Mouse (Mus musculus) R1 (cell line): ENCODE measurements around the gene Vmn2r117.
"Not testable (repeated sequence)": the region's sequence is repeated elsewhere in the genome, so short reads cannot be mapped to it uniquely, and the experiment has no call there.

Experiments used
- DNase-seq: peaks from one replicate; pipeline ENCODE4 v3.0.0-alpha.2; 2018; ENCODE audit warnings: low read depth, low spot score

The Vmn2r117 gene

GRCm38 (mm10) chr17:23479599-23479998 lies at the start of gene Vmn2r117:
Vmn2r117 (minus strand) TSS chr17:23479699.
- DNase-seq, result not testable (repeated sequence)

DNA sequence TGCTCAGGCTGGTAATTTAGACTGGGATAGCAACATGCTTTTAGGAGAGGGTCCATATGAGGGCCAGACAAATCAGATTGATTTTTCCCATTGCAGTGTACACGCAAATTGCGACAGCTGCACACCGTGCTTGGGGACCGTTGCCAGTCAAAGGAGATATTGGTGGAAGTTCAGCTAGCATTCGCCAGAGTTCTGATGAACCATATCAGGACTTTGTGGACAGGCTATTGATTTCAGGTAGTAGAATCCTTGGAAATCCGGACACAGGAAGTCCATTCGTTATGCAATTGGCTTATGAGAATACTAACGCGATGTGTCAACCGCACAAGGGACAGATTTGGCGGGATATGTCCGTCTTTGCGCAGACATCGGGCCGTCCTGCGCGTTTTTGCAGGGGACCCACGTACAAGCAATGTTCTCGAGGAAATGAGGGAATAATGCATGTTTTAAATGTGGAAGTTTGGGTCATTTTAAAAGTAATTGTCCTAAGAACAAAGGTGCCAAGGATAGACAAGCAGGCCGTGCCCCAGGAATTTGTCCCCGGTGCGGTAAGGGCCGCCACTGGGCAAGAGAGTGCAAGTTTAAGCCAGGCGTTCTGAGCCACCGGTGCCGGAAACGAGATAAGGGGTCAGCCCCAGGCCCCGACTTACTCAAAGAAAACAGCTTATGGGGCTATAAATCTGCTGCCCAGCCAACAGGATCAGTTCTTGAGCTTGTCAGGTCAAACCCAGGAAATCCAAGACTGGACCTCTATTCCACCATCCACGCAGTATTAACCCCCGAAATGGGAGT lies 43.6 kb upstream of the Vmn2r117 start:
- DNase-seq, result not testable (repeated sequence)

DNA sequence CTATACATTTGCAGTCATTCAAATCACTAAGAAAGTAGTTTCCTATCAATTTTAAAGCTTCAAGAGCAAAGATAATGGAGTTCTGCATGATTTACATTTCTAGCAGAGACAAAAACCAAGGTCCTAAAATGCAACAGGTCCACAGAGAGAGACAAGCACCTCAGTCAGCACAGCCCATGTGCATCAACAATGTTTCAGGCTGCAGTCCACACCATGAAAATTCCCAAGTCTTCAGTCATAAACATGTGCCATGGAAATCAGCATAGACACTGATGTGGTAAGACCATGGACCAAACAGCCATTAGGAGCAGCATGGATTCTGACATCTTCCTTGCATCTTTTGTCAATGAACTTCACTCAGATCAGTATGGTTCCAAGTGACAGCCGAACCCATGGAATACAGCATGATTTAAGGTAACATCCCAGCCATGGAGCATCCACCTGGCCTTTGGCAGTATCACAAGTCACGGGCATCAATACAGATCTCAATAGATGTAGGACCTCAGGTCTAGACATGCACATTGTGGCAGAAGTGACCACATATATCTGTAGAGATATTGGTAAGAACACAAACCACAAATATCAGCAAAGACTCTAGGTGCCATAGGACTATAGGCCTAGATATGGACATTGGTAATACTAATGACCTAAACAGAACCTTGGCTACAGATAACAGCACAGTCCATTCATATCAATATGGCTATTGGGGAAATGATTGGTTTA lies 39.4 kb upstream of the Vmn2r117 start:
- no peak for DNase-seq

DNA sequence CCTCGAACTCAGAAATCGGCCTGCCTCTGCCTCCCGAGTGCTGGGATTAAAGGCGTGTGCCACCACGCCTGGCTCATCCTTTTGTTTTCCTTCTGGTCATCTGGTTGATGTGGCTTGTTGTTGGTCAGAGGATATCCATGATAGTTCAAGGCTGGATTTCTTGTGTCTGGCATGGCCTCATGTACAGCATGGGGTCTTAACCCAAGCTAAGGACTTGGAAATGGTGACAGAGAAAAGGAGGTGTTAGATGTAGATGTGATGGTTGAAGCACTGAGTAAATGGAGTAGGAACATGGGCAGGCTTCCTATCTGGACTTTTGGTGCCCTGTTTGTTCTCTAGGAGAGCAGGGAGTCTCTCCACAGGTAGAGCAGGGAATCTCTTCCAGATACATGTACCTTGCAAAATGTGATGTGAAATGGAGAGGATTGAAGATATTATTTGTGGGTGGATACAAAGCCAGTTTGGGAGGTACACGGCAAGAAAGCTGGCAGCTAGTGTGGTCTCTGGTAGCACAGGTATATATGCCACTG lies 46.3 kb downstream of the Vmn2r117 start:
- DNase-seq, result no peak
